Mouse (Mus musculus): ENCODE data around the gene Ckap2.
"Not testable (repeated sequence)": the region's sequence is repeated elsewhere in the genome, so short reads cannot be mapped to it uniquely, and the experiment has no call there.

Ckap2 gene

GRCm38 (mm10) chr8:22148367-22148740 is 37.3 kb downstream of the Ckap2 start:
- DNase-seq (ENCODE audit: low read depth) = no peak

- DNase-seq (ENCODE audit: low read depth) = no peak
Measured at GRCm38 (mm10) chr8:22147706-22148366, 37.8 kb downstream of the Ckap2 start.

GRCm38 (mm10) chr8:22145831-22146230 is 39.8 kb downstream of the Ckap2 start:
- no peak for DNase-seq (ENCODE audit: low read depth)

- DNase-seq (ENCODE audit: low read depth) = no peak
Measured at GRCm38 (mm10) chr8:22143764-22144491, 41.7 kb downstream of the Ckap2 start.

- DNase-seq (ENCODE audit: low read depth) = no peak
Measured at GRCm38 (mm10) chr8:22142592-22142991, 43.0 kb downstream of the Ckap2 start.

GRCm38 (mm10) chr8:22141836-22142385 is 43.7 kb downstream of the Ckap2 start:
- DNase-seq (ENCODE audit: low read depth) = no peak

- not testable (repeated sequence) for DNase-seq (ENCODE audit: low read depth)
Measured at GRCm38 (mm10) chr8:22136462-22136861, 49.2 kb downstream of the Ckap2 start.

GRCm38 (mm10) chr8:22134750-22135135 is 50.9 kb downstream of the Ckap2 start:
- DNase-seq (ENCODE audit: low read depth) = no peak

GRCm38 (mm10) chr8:22134078-22134749 is 51.4 kb downstream of the Ckap2 start:
- DNase-seq (ENCODE audit: low read depth) = no peak

GRCm38 (mm10) chr8:22132062-22132461 is 53.6 kb downstream of the Ckap2 start:
- no peak for DNase-seq (ENCODE audit: low read depth)

GRCm38 (mm10) chr8:22124220-22125152 is 61.1 kb downstream of the Ckap2 start, which contains the start of gene Nek5:
Gene Nek5, minus strand, starts transcription at chr8:22125053.
- no peak for DNase-seq (ENCODE audit: low read depth)

All from c-Kit-positive CD71-positive TER-119-negative erythroid progenitor cells, embryonic 14.5 days (primary cell).